22 mouse cellular contexts compared by ENCODE assay signal in the genomic region with DNA sequence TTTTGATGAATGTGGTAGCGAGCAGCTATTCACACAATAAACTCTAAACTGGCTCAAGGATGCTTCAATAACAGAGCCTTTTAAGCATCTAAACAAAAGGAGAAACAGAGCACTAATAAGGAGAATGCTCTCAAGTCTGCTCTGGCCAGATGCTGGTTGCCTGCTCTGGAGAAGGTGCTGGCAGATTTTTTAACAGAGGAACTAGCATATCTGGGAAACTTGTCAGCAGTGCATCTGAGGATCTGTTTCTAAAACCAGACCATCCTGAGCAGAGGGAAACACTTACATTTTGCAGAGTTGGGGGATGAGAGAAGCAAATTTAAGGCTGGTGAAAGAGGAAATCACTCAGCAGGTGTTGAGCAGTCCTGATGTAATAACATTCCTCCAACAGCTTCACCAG.
DNase-seq lines count a peak whose midpoint lies in the region; ATAC-seq and TF ChIP-seq lines count a peak whose summit lies in the region.
"Had no signal": no experiment of that assay in that cellular context is flagged by ENCODE, and none has a peak within 500 bp of the region (broad histone marks: within the 10 kb centered on the region; RNA-seq: fewer than 3 reads in every experiment).

No protein-coding gene starts in this region.

- no peak overlapping the region for H3K9ac ChIP-seq in kidney, postnatal 0 days (ENCODE audit: low read depth, low read length)
- H3K9ac ChIP-seq in limb, embryonic 11.5 days (ENCODE audit: low read length), result no peak overlapping the region
- H3K9ac ChIP-seq: forebrain, postnatal 0 days; heart, embryonic 15.5 days; liver, embryonic 15.5 days; midbrain, embryonic 13.5 days; neural tube, embryonic 12.5 days; stomach, embryonic 15.5 days had no signal

- H3K4me2 ChIP-seq in kidney, postnatal 0 days (ENCODE audit: low read length), result 0 out of 2 replicates have a peak overlapping the region, but pooled peaks have one; percentile 10
- H3K4me2 ChIP-seq in limb, embryonic 11.5 days (ENCODE audit: low read depth, severe bottlenecking), result no peak overlapping the region
- H3K4me2 ChIP-seq: heart, embryonic 15.5 days; liver, embryonic 15.5 days; midbrain, embryonic 13.5 days; neural tube, embryonic 12.5 days; stomach, embryonic 15.5 days had no signal

- ATAC-seq in kidney, postnatal 0 days (replicated peaks; ENCODE audit: low FRiP score, low read depth), result no peak
- ATAC-seq in limb, embryonic 11.5 days (ENCODE audit: insufficient number of reproducible peaks, low FRiP score, low TSS enrichment, low read depth), result 0 out of 2 replicates have a peak, but pooled peaks have one; percentile 51
- ATAC-seq: forebrain, postnatal 0 days; lung, postnatal 0 days; midbrain, embryonic 13.5 days had no signal

- H3K27me3 ChIP-seq in kidney, postnatal 0 days (ENCODE audit: insufficient read depth, low read length), result no peaks in the 10 kb centered on the region
- no peaks in the 10 kb centered on the region for H3K27me3 ChIP-seq in limb, embryonic 11.5 days (ENCODE audit: control insufficient read depth, insufficient read depth, low read length)
- H3K27me3 ChIP-seq: liver, embryonic 15.5 days; midbrain, embryonic 13.5 days; neural tube, embryonic 12.5 days; stomach, embryonic 15.5 days had no signal

- 55% methylated on average over 1 of the region's 1 CpGs for WGBS in kidney, postnatal 0 days
- WGBS in limb, embryonic 11.5 days, result 32% methylated on average over 1 of the region's 1 CpGs

- intact Hi-C loops in heart, postnatal 10 days (cut with DNase I), result no loop called here

- H3K36me3 ChIP-seq in kidney, postnatal 0 days (ENCODE audit: insufficient read depth, low read length), result no peaks in the 10 kb centered on the region
- no peaks in the 10 kb centered on the region for H3K36me3 ChIP-seq in limb, embryonic 11.5 days (ENCODE audit: control insufficient read depth, insufficient read depth, low read length)
- H3K36me3 ChIP-seq: heart, embryonic 15.5 days; hindbrain, embryonic 10.5 days; liver, embryonic 15.5 days; midbrain, embryonic 13.5 days; neural tube, embryonic 12.5 days; stomach, embryonic 15.5 days had no signal

- no peak overlapping the region for H3K27ac ChIP-seq in kidney, postnatal 0 days
- H3K27ac ChIP-seq in limb, embryonic 11.5 days (replicated peaks; ENCODE audit: low read depth, low read length), result no peak overlapping the region
- H3K27ac ChIP-seq: heart, embryonic 15.5 days; hindbrain, embryonic 10.5 days; liver, embryonic 15.5 days; midbrain, embryonic 13.5 days; neural tube, embryonic 12.5 days; stomach, embryonic 15.5 days had no signal

- H3K4me3 ChIP-seq in kidney, postnatal 0 days (replicated peaks; ENCODE audit: low read depth, low read length), result no peak overlapping the region
- no peak overlapping the region for H3K4me3 ChIP-seq in limb, embryonic 11.5 days (ENCODE audit: low read depth, low read length)
- H3K4me3 ChIP-seq: erythroblast, embryonic 14.5 days; heart, embryonic 15.5 days; hindbrain, embryonic 10.5 days; liver, embryonic 15.5 days; midbrain, embryonic 13.5 days; neural tube, embryonic 12.5 days; stomach, embryonic 15.5 days had no signal

- DNase-seq in kidney, postnatal 0 days (ENCODE audit: low spot score), result no peak
- no peak for DNase-seq in kidney, postnatal 25 days
- DNase-seq in MN1 (ENCODE audit: low spot score), result peak; percentile 68
- peak; percentile 39 for DNase-seq in brain, adult 2 months (ENCODE audit: low read depth, low spot score)
- DNase-seq in limb, embryonic 11.5 days (ENCODE audit: low spot score), result peak; percentile 34
- no peak for DNase-seq in heart, postnatal 10 days
- no peak for DNase-seq in cerebellum, adult 18-20 months
- DNase-seq: adrenal gland, postnatal 10 days; cerebellum, adult 11 months; cerebellum, postnatal 14 days; forebrain, postnatal 0 days; gastrocnemius, postnatal 25 days; kidney, adult 11 months; thymus, adult 2 months had no signal

- no peaks in the 10 kb centered on the region for H3K9me3 ChIP-seq in kidney, postnatal 0 days (replicated peaks; ENCODE audit: low read length)
- no peaks in the 10 kb centered on the region for H3K9me3 ChIP-seq in limb, embryonic 11.5 days (ENCODE audit: control insufficient read depth, low read length)
- H3K9me3 ChIP-seq: heart, embryonic 15.5 days; hindbrain, embryonic 10.5 days; liver, embryonic 15.5 days; midbrain, embryonic 13.5 days; neural tube, embryonic 12.5 days; stomach, embryonic 15.5 days had no signal

- TF ChIP-seq CTCF in kidney, postnatal 0 days (IDR thresholded peaks at IDR 0.05; ENCODE audit: low read depth), result no peak

- H3K4me1 ChIP-seq in kidney, postnatal 0 days (replicated peaks; ENCODE audit: insufficient read depth, low read length), result no peaks in the 10 kb centered on the region
- no peaks in the 10 kb centered on the region for H3K4me1 ChIP-seq in limb, embryonic 11.5 days (ENCODE audit: control insufficient read depth, insufficient read depth, low read length)
- H3K4me1 ChIP-seq: hindbrain, embryonic 10.5 days; liver, embryonic 15.5 days; midbrain, embryonic 13.5 days; neural tube, embryonic 12.5 days; stomach, embryonic 15.5 days had no signal

Comparison
In these comparisons a context has a peak if more than half of its experiments do, and no peak if none do; other contexts are left out.
1. DNase-seq: peak in MN1 (single experiment), brain, adult 2 months (single experiment) and limb, embryonic 11.5 days (single experiment); none in kidney, postnatal 0 days (single experiment), kidney, postnatal 25 days (0 of 2), heart, postnatal 10 days (0 of 2) and cerebellum, adult 18-20 months (0 of 2).